Mouse (Mus musculus) frontal cortex, postnatal 36 days (tissue): ENCODE measurements around the gene Myh10.
"Not testable (repeated sequence)": the region's sequence is repeated elsewhere in the genome, so short reads cannot be mapped to it uniquely, and the experiment has no call there.

Source experiments
- DNase-seq, 2 experiments: peaks; one replicate each; pipeline ENCODE4 v3.0.0; 2022; ENCODE audit warnings: low spot score in 2 of 2

The Myh10 gene

DNA sequence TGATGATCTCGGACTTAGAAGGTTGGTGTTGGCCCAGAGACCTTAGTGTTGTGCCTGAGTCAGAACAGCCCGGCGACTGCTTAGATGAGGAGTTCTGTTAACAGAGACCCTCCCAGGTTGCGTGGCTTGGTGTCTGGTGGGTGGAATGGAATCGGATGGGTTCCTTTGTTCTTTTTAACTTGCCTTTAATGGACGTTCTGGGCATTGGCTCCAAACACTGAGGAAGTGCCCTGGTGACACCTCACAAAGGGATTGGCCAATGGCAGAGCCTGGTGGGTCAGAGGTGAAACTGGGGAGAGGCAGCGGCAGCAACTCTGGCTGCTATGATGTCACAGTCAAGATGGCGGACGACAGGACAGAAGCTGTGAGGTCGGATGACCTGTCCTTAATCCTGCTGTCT is 99.4 kb downstream of the Myh10 start:
- DNase-seq = no peak

DNA sequence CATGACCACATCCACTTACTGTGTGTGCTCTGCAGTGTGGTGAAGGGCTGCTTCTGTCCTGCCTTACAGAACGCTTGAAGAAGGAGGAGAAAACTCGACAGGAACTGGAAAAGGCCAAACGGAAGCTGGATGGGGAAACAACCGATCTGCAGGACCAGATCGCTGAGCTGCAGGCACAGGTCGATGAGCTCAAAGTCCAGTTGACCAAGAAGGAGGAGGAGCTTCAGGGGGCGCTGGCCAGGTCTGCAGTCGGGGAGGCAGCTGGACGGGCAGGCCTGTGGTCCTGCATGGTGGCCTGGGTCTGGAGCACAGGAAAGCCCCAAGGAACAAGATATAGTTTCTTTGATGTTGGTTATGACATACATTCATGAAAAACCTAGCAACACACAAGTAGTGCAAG is 100.4 kb downstream of the Myh10 start:
- DNase-seq = no peak

DNA sequence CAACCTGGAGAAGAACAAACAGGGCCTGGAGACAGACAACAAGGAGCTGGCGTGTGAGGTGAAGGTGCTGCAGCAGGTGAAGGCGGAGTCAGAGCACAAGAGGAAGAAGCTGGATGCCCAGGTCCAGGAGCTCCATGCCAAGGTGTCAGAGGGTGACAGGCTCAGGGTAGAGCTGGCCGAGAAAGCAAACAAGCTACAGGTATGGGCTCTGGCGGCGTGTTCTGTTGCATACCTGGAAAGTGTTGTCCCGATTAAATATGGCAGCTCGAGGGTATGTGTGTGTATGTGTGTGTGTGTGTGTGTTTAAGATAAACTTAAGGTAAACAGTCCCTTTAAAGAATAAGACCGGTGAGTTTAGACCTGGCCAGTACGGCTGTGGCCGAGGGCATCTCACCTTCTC is 106.9 kb downstream of the Myh10 start:
- no peak for DNase-seq

GRCm38 (mm10) chr11:68805148-68805547 is 113.8 kb downstream of the Myh10 start:
- no peak for DNase-seq

- peak; percentile 68 to 69 for DNase-seq
Measured at GRCm38 (mm10) chr11:68807787-68808186, 116.4 kb downstream of the Myh10 start.

DNA sequence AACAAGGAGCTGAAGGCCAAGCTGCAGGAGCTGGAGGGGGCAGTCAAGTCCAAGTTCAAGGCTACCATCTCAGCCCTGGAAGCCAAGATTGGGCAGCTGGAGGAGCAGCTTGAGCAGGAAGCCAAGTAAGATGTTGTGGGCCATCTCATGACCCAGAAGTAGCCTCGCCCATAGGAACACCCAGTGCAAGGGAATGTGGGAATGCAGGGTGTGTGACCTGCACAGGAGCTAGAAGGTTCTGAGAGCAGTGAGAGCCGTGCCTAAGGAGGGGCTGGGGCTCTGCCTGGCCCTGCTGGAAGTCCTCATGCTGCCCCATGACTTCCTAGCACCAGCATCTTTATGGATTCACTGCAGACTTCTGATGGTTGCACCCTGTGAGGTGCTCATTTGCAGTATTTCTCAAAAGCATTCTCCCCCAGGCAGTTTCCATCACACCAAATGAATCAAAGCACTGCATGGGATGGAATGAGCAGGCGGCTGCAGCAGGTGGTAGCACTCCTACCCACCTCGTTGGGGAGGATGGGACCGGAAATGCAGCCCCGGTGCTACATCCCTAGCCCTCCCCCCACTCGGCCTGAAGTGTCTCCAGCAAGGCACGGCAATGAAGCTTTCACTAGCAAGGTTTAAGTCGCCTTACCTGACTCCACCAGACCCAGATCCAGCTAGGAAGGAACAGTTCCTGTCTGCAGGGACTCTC is 120.7 kb downstream of the Myh10 start:
- DNase-seq = no peak

GRCm38 (mm10) chr11:68818416-68818815 is 127.1 kb downstream of the Myh10 start:
- no peak for DNase-seq

- no peak for DNase-seq
Measured at GRCm38 (mm10) chr11:68819226-68819805, 128.0 kb downstream of the Myh10 start.

GRCm38 (mm10) chr11:68822326-68822725 is 131.0 kb downstream of the Myh10 start:
- DNase-seq = no peak

DNA sequence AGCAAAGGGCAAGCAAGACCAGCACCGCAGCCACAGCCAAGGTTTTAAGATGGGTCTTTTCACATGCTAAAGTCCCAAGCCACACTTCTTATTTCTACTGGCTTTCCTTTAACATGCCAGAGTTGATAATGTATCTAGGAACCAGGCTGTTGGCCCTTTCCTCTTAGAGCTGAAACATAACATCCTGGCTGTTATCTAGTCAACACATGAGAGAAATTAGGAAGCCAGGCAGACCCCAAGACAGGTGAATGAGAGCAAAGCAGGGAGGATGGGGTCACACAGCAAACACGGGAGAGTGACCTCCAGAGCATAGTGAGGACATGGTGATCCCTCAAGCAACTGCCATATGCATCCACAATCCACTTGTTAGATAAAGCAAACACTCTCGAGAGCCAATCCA is 135.4 kb downstream of the Myh10 start:
- DNase-seq = no peak

- DNase-seq = not testable (repeated sequence)
Measured at GRCm38 (mm10) chr11:68831580-68831979, 140.2 kb downstream of the Myh10 start.

- no peak for DNase-seq
Measured at GRCm38 (mm10) chr11:68832793-68833192, 141.4 kb downstream of the Myh10 start.

DNA sequence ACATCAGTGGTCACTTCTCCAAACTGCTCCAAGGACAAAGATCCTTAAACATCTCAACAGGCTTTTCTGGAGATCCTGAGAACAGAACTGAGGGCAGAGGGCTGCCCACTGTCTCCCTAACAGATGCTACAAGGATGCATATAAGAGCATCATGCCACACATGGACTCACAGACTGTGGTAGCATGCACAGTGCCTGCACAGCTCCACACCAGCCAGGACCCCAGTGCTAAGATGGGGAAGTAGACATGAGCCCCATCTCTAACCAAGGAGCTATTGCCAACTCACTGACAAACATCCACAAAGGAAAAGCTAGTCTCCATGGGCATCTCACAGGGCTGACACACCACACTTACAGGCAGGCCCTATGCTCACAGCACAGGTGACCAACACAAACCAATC is 142.2 kb downstream of the Myh10 start:
- DNase-seq = no peak

DNA sequence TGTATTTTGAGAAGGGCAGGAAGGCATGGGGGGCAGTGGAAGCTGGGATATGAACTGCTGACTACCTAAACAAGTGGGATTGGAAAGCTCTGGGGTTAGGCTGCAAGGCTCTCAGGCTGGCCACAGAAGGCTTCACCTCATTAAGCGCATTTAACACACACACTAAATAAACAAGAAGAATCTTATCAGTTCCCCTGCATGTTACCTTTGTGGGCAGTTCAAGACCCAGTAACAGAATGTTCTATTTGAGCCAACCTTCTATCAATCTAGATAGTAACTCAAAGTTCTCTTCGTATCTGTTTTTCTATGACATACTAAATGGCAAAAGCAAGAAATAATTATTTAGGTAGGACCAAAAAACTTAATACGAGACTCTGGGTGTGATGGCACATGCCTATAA is 143.7 kb downstream of the Myh10 start:
- no peak for DNase-seq

DNA sequence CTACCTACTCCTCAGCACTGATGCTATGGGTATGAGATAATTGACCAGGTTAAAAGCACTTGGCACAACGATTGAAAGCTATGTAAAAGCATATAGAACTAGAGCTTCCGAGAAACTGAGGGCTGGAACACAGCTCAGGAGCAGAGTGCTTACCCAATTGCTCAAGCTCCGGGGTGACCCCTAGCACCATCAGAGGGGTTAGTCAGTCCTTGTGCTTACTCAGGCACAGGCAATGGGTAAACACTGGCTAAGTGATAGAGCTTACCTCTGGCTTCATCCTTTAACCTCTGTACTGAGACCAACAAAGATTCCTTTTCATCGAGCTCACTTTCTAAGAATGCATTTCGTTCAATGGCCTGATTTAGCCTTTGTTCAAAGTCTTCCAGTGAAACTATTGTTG is 148.2 kb downstream of the Myh10 start:
- DNase-seq = no peak

GRCm38 (mm10) chr11:68850862-68851261 is 159.5 kb downstream of the Myh10 start:
- DNase-seq = no peak

DNA sequence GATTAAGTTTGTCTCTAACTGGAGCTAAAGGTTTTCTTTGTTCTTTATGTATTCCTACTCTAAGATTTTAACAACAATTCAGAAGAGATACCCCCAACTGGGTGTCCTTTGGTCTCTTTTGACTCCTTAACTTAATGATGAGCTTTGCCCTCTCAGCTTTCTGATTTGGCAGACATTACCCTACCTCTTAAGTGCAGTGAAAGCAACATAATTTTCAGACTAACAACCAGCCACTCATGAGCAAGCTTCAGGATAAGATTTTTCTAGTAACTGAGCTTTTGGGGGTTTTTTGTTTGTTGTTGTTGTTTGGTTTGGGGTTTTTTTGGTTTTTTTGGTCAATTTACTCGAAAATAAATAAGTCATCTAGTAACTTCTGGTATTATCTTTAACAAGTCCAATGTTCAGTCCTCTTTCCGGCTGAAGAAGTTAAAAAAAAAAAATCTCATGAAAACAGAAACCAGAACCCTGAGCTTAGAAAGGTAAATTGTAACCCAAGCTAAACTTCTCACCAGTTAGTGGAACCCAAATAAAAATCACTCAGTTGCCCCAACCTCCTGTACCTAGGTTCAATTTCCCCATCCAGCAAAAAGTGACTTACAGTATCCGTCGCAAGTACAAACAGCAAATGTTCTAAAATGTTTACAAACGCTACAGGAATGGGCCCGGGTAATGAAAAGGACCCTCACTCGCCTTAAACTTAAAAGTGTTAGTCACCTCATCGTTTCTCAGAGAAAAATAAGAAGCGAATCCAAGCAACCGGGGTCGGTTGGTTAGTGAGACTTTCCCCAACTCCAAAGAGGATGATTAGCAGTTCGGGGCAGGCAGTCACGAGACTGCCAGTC is 160.5 kb downstream of the Myh10 start:
- DNase-seq = no peak

DNA sequence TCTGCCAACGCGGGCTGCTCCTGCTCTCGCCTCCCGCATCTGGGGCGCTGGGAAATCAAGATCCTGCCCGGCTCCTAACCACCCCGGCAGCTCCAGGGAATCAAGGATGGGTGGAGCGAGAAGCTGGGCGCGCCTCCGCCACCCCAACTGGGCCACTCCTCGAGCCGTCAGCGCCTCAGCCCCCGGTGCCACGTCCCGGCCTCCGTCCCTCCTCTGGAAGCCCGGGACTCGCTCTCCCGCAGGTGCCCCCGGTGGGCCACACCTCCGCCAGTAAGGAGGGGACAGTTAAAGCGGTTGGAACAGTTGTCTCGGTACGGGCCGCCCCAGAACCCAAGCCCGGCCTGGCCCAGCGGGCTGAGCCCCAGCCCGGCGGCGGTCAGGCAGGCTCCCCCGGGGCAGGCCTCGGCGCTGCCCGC is 161.1 kb downstream of the Myh10 start:
- peak in 1 of 2 experiments; percentile 66 for DNase-seq

- peak; percentile 99 to 100 for DNase-seq
Measured at GRCm38 (mm10) chr11:68852932-68853409, 161.6 kb downstream of the Myh10 start.

GRCm38 (mm10) chr11:68853611-68854401 is 162.4 kb downstream of the Myh10 start:
- DNase-seq = no peak

DNA sequence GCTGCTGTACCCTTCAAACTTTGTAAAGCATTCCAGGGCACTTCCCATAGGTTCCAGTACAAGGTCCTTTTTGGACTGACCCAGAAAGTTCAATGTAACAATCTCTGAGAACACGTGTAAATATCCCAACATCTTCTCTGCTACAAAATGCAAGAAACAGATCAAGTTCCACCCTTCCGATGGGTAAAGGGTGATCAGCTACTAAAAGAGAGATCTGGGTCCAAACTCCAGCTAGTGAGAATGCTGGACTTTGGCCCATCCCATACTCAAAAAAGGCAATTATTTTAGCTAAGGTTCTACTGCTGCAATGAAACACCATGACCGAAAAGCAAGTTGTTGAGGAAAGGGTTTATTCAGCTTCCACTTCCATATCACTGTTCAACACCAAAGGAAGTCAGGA is 163.3 kb downstream of the Myh10 start:
- DNase-seq = no peak

- no peak for DNase-seq
Measured at GRCm38 (mm10) chr11:68857329-68857728, 166.0 kb downstream of the Myh10 start.
